In the genomic region with DNA sequence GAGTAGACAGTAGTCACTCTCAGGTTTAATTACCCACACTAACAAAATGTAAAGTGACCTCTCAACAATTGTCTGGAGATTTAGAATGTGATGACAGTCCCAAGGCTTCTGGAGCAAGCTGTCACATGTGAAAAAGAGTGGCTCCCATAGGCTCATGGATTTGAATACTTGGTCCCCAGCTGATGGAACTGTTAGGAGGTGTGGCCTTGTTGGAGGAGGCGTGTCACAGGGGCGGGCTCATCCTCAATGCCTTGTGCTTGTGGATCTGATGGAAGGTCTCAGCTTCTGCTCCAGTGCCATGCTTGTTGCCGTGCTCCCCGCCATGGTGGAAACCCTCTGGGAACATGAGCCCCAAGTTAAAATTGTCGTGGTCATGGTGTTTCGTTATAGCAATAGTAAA, we compare ENCODE assay signal across 32 mouse cellular contexts. TPM values are rescaled to one million over a fixed set of nuclear protein-coding genes. Genes with fewer than 3 reads are reported as not detected.
"Had no signal": no experiment of that assay in that cellular context is flagged by ENCODE, and none has a peak within 500 bp of the region (broad histone marks: within the 10 kb centered on the region; RNA-seq: fewer than 3 reads in every experiment).

No protein-coding gene starts in this region.

- H3K9me3 ChIP-seq: limb, embryonic 10.5 days; limb, embryonic 12.5 days; limb, embryonic 13.5 days; limb, embryonic 15.5 days; liver, embryonic 12.5 days; liver, embryonic 13.5 days; liver, embryonic 15.5 days; lung, embryonic 15.5 days; megakaryocyte, embryonic 14.5 days; midbrain, embryonic 10.5 days; midbrain, embryonic 12.5 days; midbrain, embryonic 13.5 days; midbrain, embryonic 15.5 days; neural tube, embryonic 12.5 days had no signal

- H3K27me3 ChIP-seq: limb, embryonic 12.5 days; limb, embryonic 13.5 days; limb, embryonic 15.5 days; liver, embryonic 12.5 days; liver, embryonic 13.5 days; liver, embryonic 15.5 days; lung, embryonic 15.5 days; midbrain, embryonic 12.5 days; midbrain, embryonic 13.5 days; midbrain, embryonic 15.5 days; neural tube, embryonic 12.5 days had no signal

- H3K4me3 ChIP-seq: limb, embryonic 10.5 days; limb, embryonic 12.5 days; limb, embryonic 13.5 days; limb, embryonic 15.5 days; liver, embryonic 12.5 days; liver, embryonic 13.5 days; liver, embryonic 15.5 days; lung, embryonic 15.5 days; megakaryocyte, embryonic 14.5 days; midbrain, embryonic 10.5 days; midbrain, embryonic 12.5 days; midbrain, embryonic 13.5 days; midbrain, embryonic 15.5 days; myocyte; neural tube, embryonic 12.5 days had no signal

- H3K4me2 ChIP-seq: limb, embryonic 12.5 days; limb, embryonic 13.5 days; limb, embryonic 15.5 days; liver, embryonic 11.5 days; liver, embryonic 12.5 days; liver, embryonic 13.5 days; liver, embryonic 15.5 days; lung, embryonic 14.5 days; lung, embryonic 15.5 days; midbrain, embryonic 11.5 days; midbrain, embryonic 12.5 days; midbrain, embryonic 13.5 days; midbrain, embryonic 15.5 days; neural tube, embryonic 12.5 days had no signal

- H3K9ac ChIP-seq: limb, embryonic 12.5 days; limb, embryonic 13.5 days; limb, embryonic 15.5 days; liver, embryonic 12.5 days; liver, embryonic 13.5 days; liver, embryonic 14.5 days; liver, embryonic 15.5 days; liver, postnatal 0 days; lung, embryonic 14.5 days; lung, embryonic 15.5 days; midbrain, embryonic 12.5 days; midbrain, embryonic 13.5 days; midbrain, embryonic 15.5 days; neural tube, embryonic 12.5 days had no signal

- H3K36me3 ChIP-seq: limb, embryonic 15.5 days; liver, embryonic 12.5 days; liver, embryonic 13.5 days; liver, embryonic 15.5 days; lung, embryonic 15.5 days; midbrain, embryonic 12.5 days; midbrain, embryonic 13.5 days; midbrain, embryonic 15.5 days; neural tube, embryonic 12.5 days had no signal

- H3K27ac ChIP-seq: limb, embryonic 10.5 days; limb, embryonic 12.5 days; limb, embryonic 13.5 days; limb, embryonic 15.5 days; liver, embryonic 12.5 days; liver, embryonic 13.5 days; liver, embryonic 14.5 days; liver, embryonic 15.5 days; lung, embryonic 15.5 days; macrophage; midbrain, embryonic 10.5 days; midbrain, embryonic 12.5 days; midbrain, embryonic 13.5 days; midbrain, embryonic 15.5 days; neural tube, embryonic 12.5 days had no signal

- ATAC-seq: liver, embryonic 12.5 days; liver, postnatal 0 days; lung, postnatal 0 days; midbrain, embryonic 13.5 days; midbrain, embryonic 15.5 days; midbrain, embryonic 16.5 days had no signal

- H3K4me1 ChIP-seq: limb, embryonic 10.5 days; limb, embryonic 12.5 days; limb, embryonic 13.5 days; limb, embryonic 15.5 days; liver, embryonic 12.5 days; liver, embryonic 13.5 days; liver, embryonic 15.5 days; lung, embryonic 15.5 days; megakaryocyte, embryonic 14.5 days; midbrain, embryonic 10.5 days; midbrain, embryonic 12.5 days; midbrain, embryonic 13.5 days; midbrain, embryonic 15.5 days; neural tube, embryonic 12.5 days had no signal

- DNase-seq: liver; liver, embryonic 13.5 days; liver, postnatal 0 days; lung, adult 18-20 months; lung, adult 2 months; lung, embryonic 14.5 days; lung, postnatal 10 days; lung, postnatal 14 days; lung, postnatal 4 days; midbrain, embryonic 14.5 days had no signal

RNA-seq across cellular contexts. Expression of gene Has3, which starts 41.1 kb away (rescaled TPM):
- total RNA-seq: liver, adult 2 months; megakaryocyte, adult 5-6 weeks had no signal
